Mouse (Mus musculus) Patski (cell line): ENCODE data around the gene Pdia2. TPM values are rescaled to one million over a fixed set of nuclear protein-coding genes. Genes with fewer than 3 reads are reported as not detected.

Source experiments
- ATAC-seq: fragments of 100-300 bp; one replicate; pipeline ENCODE4 v1.8.0; 2021
- CTCF ChIA-PET: fragments of 350-600 bp; sonication (Branson Sonifier 250); formaldehyde crosslinking; loops from one replicate; lab custom pipeline; 2022; ENCODE audit warnings: inconsistent platforms; lab: Charles Lee
- POLR2A ChIA-PET: fragments of 350-600 bp; sonication (Branson Sonifier 250); formaldehyde crosslinking; loops from one replicate; lab custom pipeline; 2022; ENCODE audit warnings: antibody characterized with exemption, inconsistent platforms; lab: Charles Lee
- DNase-seq: peaks from one replicate; pipeline ENCODE4 v3.0.0-alpha.2; 2011; ENCODE audit warnings: low read depth, low spot score
- H3K27me3 ChIP-seq: fragments of 371-371 bp; one replicate; pipeline ENCODE4 v1.5.1; 2021
- CTCF ChIP-seq: fragments of 100-300 bp; IDR thresholded peaks from one replicate; pipeline ENCODE4 v1.5.1; 2021
- in situ Hi-C: fragments of 300-500 bp; cut with MboI; formaldehyde crosslinking; loops from 3 replicates; pipeline ENCODE4 v1.11.1; 2018; ENCODE audit warnings: low pct_unique_long_range_greater_than_20kb, mixed read lengths
- polyA plus RNA-seq: library from polyadenylated mRNA; unstranded; gene quantifications from one replicate; pipeline ENCODE4 v1.2.3, GENCODE M21; 2021

The Pdia2 gene
- polyA plus RNA-seq = 0.22 TPM

GRCm38 (mm10) chr17:26198892-26199291 lies at the start of gene Pdia2:
Gene Pdia2 (minus strand): TSS chr17:26199087.
- in situ Hi-C loops = no loop called here
- ChIA-PET CTCF (no interaction called here), POLR2A (no interaction called here)
- DNase-seq (no peak), ATAC-seq (no peak)
- no peaks in the 10 kb centered on the region for H3K27me3 ChIP-seq
- TF ChIP-seq CTCF = no peak

- ATAC-seq = peak; percentile 81
- in situ Hi-C loops = loop anchor here (5.0 kb wide), 1 partner anchor 122 kb away; the partner anchor contains the start of gene Mrpl28
- ChIA-PET POLR2A (interaction anchor here (0.7 kb wide), 1 partner anchor 116 kb away, joined by 3 read pairs; no protein-coding TSS in a partner anchor), CTCF (interaction anchor here (0.9 to 2.1 kb wide), 9 partner anchors 8 to 208 kb away, joined by 3 to 8 read pairs (median 4); partner anchors contain the start of gene Luc7l)
- no peaks in the 10 kb centered on the region for H3K27me3 ChIP-seq
- peak; percentile 88 for DNase-seq
- no peak for TF ChIP-seq CTCF
Measured at GRCm38 (mm10) chr17:26244101-26244841, 45.4 kb upstream of the Pdia2 start, which contains the start of gene Fam234a. Gene Fam234a (minus strand): TSS chr17:26244242.

- ChIA-PET POLR2A (no interaction called here), CTCF (interaction anchor here (1.0 to 2.3 kb wide), 10 partner anchors 9 to 130 kb away, joined by 3 to 8 read pairs (median 4); partner anchors contain the start of gene Luc7l)
- in situ Hi-C loops = loop anchor here (5.0 kb wide), 1 partner anchor 121 kb away; the partner anchor contains the start of gene Mrpl28
- DNase-seq (peak; percentile 24), ATAC-seq (peak; percentile 80)
- peak; percentile 75 for TF ChIP-seq CTCF
- H3K27me3 ChIP-seq = no peaks in the 10 kb centered on the region
Measured at GRCm38 (mm10) chr17:26243471-26244100, 44.7 kb upstream of the Pdia2 start.

GRCm38 (mm10) chr17:26240990-26241389 lies 42.1 kb upstream of the Pdia2 start:
- POLR2A ChIA-PET = no interaction called here
- no peak for TF ChIP-seq CTCF
- CTCF ChIA-PET = interaction anchor here (0.8 to 1.2 kb wide), 3 partner anchors 36 to 211 kb away, joined by 3 read pairs; no protein-coding TSS in a partner anchor
- H3K27me3 ChIP-seq = no peaks in the 10 kb centered on the region
- DNase-seq (no peak), ATAC-seq (no peak)
- in situ Hi-C loops = loop anchor here (5.0 kb wide), 1 partner anchor 119 kb away; the partner anchor contains the start of gene Mrpl28

GRCm38 (mm10) chr17:26240120-26240790 lies 41.4 kb upstream of the Pdia2 start:
- in situ Hi-C loops = loop anchor here (5.0 kb wide), 1 partner anchor 118 kb away; the partner anchor contains the start of gene Mrpl28
- POLR2A ChIA-PET = no interaction called here
- H3K27me3 ChIP-seq = no peaks in the 10 kb centered on the region

GRCm38 (mm10) chr17:26239551-26239950 lies 40.7 kb upstream of the Pdia2 start:
- no peak for DNase-seq
- H3K27me3 ChIP-seq = no peaks in the 10 kb centered on the region
- no peak for ATAC-seq
- in situ Hi-C loops = no loop called here
- TF ChIP-seq CTCF = no peak
- ChIA-PET CTCF (interaction anchor here (1.4 kb wide), 1 partner anchor 52 kb away, joined by 3 read pairs; no protein-coding TSS in a partner anchor), POLR2A (no interaction called here)

More at GRCm38 (mm10) chr17:26240120-26240790, 41.4 kb upstream of the Pdia2 start:
- DNase-seq = no peak
- no peak for ATAC-seq
- TF ChIP-seq CTCF = no peak
- CTCF ChIA-PET = interaction anchor here (0.8 to 1.4 kb wide), 3 partner anchors 52 to 212 kb away, joined by 3 read pairs; no protein-coding TSS in a partner anchor

GRCm38 (mm10) chr17:26237667-26238066 lies 38.8 kb upstream of the Pdia2 start:
- in situ Hi-C loops = no loop called here
- no peak for TF ChIP-seq CTCF
- ChIA-PET CTCF (interaction anchor here (1.0 kb wide), 1 partner anchor 33 kb away, joined by 3 read pairs; no protein-coding TSS in a partner anchor), POLR2A (no interaction called here)
- no peak for DNase-seq
- H3K27me3 ChIP-seq = no peaks in the 10 kb centered on the region
- ATAC-seq = no peak

GRCm38 (mm10) chr17:26235077-26235815 lies 36.4 kb upstream of the Pdia2 start:
- TF ChIP-seq CTCF = no peak
- in situ Hi-C loops = no loop called here
- CTCF ChIA-PET = no interaction called here
- no peak for DNase-seq
- no peaks in the 10 kb centered on the region for H3K27me3 ChIP-seq
- ATAC-seq = no peak
- POLR2A ChIA-PET = no interaction called here

- in situ Hi-C loops = no loop called here
- POLR2A ChIA-PET = no interaction called here
- no peak for TF ChIP-seq CTCF
- H3K27me3 ChIP-seq = no peaks in the 10 kb centered on the region
- DNase-seq = no peak
- no peak for ATAC-seq
- CTCF ChIA-PET = no interaction called here
Measured at GRCm38 (mm10) chr17:26234386-26234785, 35.5 kb upstream of the Pdia2 start.
